Mouse (Mus musculus): ENCODE measurements around the gene Use1.
A peak's percentile ranks its signal among the peaks of the same experiment; 100 is the strongest.
"Not testable (repeated sequence)": the region's sequence is repeated elsewhere in the genome, so short reads cannot be mapped to it uniquely, and the experiment has no call there.

The Use1 gene

GRCm38 (mm10) chr8:71366771-71367528 is at the start of gene Use1:
Gene Use1, plus strand, starts transcription at chr8:71366848.
- DNase-seq = peak; percentile 95

- DNase-seq = not testable (repeated sequence)
Observed at GRCm38 (mm10) chr8:71318610-71319009, 48.0 kb upstream of the Use1 start.

DNA sequence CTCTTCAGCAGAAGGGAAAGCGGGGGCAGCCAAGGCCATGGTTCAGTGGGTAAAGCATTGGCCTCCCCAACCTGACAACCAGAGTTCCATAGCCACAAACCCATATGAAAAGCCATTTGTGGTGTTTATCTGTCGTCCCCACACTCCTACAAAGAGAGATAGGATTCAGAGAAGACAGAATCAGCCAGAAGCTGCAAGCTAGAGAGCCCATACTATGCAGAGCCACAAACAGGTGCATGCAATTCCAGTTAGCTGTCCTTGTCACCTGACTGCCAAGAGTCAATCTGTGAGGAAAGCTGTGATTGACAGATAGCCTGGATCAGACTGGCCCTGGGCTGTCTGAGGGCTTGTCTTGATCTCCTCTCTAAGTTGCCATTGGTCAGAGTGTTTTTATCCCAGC is 46.9 kb upstream of the Use1 start:
- not testable (repeated sequence) for DNase-seq

- DNase-seq = no peak
Observed at GRCm38 (mm10) chr8:71322939-71323338, 43.7 kb upstream of the Use1 start.

DNA sequence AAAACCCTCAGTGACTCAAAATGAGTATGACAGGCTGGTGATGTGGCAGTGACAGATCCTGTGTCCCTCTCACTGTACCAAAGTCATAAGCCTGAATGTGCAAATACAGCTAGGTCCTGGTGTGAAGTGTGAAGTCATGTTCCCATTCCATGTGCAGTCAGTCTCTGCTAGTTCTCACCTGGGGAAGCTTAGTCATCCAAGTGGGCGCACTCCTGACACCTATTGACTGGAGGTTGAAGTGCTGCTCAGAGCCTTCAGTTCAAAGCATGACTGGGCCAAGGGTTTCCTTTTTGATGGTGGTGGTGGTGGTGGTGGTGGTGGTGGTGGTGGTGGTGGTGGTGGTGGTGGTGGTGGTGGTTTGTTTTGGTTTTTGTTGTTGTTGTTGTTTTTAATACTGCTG is 41.8 kb upstream of the Use1 start:
- DNase-seq = no peak

DNA sequence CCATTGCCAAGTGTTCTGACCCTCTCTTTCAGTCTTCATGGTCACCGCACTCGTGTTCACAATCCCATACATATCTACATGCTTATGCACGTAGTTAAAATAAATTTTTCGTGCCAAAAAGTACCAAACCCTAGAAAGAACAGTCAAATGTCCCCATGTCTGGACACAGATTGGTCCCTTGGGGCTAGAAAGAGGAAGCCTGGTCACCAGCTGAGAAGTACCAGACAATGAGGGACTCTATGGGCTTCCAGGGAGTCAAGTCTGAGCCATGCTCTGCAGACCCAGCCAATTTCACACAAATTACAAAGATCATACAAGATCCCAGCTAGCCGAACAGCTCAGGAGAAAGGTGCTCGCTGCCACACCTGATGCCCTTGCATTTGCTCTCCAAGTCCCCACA is 28.8 kb upstream of the Use1 start:
- not testable (repeated sequence) for DNase-seq

- DNase-seq = no peak
Observed at GRCm38 (mm10) chr8:71340625-71341024, 26.0 kb upstream of the Use1 start.

GRCm38 (mm10) chr8:71346581-71346980 is 20.1 kb upstream of the Use1 start:
- DNase-seq = no peak

DNA sequence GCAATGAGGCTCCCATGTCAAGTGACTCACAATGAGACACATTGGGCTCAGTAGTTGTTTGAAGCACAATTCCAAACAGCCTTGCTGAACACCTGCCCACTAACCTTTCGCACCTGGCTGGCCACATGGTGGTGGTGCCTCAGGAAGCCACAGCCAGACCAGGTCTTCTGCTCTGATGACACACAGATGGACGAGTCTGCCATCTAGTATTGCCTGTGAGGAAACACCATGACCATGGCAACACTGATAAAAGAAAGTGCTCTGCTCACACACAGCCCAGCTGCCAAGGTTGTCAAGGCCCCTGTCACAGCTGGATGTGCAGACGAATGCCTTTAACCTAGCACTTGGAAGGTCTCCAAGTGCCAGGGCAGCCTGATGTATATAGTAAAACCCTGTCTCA is 15.5 kb upstream of the Use1 start:
- DNase-seq = no peak

- no peak for DNase-seq
Observed at GRCm38 (mm10) chr8:71351520-71351919, 15.1 kb upstream of the Use1 start.

DNA sequence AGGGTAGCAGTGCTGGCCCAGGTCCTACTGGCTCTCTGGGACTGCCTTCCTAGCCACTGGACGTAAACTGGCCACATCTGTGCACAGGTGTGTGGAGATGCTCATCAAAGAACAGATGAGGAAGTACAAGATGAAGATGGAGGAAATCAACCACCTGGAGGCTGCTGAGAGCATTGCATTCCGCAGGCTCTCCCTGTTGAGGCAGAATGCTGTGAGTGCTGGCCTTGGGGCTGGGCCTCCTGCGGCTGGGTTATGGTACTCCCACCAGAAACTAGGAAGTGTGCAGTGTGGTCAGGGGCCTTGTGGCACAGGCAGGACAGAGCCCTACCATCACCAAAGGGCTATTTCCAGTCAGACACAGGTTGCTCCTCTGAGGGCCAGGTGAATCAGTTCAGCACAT is 8.6 kb upstream of the Use1 start:
- no peak for DNase-seq

GRCm38 (mm10) chr8:71367529-71368176 is 1.0 kb downstream of the Use1 start:
- DNase-seq = no peak

DNA sequence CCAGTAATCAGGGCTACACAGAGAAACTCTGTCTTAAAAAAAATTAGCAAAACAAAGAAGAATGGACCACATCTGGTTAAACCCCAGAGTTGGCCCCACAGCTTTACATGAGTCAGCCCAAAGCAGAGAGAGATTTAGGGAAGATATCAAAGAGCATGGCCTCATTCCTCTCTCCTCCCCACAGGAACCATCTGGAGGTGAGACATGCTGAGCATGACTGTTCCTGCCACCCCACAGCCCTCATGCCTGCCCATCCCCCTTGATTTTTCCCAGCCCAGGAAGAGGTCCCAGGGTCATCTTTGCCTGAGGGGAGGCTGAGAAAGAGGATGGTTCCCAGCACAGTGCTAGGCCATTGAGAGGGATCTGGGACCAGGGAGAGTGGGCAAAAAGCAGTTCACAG is 1.7 kb downstream of the Use1 start:
- DNase-seq = no peak

DNA sequence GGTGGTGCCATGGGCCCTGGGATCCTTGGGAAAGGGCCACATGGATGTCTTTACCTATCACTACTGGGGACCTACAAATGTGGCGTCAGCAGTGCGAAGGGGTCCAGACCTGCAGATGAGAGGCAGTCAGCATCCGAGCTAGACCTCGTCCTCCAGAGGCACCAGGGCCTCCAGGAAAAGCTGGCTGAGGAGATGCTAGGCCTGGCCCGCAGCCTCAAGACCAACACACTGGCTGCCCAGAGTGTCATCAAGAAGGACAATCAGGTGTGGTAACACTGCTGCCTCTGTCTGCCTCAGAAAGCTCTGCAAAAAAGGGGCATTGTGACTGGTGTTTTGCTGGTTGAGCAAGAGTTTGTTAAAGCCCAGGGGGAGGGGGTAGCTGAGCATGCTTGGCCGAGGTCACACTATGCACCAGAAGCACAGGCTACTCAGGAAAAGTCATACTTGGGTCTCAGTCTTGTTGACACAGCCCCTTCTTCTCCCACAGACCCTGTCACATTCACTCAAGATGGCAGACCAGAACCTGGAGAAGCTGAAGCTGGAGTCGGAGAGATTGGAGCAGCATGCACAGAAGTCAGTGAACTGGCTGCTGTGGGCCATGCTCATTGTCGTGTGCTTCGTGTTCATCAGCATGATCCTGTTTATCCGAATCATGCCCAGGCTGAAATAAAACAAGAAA is 2.5 kb downstream of the Use1 start:
- DNase-seq = peak; percentile 51

- peak; percentile 55 for DNase-seq
Observed at GRCm38 (mm10) chr8:71370711-71371235, 4.1 kb downstream of the Use1 start.

GRCm38 (mm10) chr8:71371236-71371848 is 4.7 kb downstream of the Use1 start, which contains the start of gene Ocel1:
Gene Ocel1, plus strand, starts transcription at chr8:71371298.
- peak; percentile 98 for DNase-seq

DNA sequence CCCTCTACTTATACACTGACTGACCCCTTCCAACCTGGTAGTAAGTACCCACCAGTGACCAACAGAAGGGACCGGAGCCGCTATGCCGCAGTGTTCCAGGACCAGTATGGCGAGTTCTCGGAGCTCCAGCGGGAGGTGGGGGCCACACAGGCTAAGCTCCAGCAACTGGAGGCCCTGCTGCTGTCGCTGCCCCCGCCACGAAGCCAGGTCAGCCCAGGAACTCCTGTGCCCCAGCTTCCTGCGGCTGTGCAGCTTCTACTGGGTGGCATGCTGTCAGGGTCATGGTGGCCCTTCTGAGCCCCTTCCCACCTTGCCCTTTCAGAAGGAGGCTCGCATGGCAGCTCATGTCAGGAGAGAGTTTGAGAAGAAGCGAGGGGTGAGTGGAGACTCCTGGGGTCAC is 5.8 kb downstream of the Use1 start:
- peak; percentile 69 for DNase-seq

DNA sequence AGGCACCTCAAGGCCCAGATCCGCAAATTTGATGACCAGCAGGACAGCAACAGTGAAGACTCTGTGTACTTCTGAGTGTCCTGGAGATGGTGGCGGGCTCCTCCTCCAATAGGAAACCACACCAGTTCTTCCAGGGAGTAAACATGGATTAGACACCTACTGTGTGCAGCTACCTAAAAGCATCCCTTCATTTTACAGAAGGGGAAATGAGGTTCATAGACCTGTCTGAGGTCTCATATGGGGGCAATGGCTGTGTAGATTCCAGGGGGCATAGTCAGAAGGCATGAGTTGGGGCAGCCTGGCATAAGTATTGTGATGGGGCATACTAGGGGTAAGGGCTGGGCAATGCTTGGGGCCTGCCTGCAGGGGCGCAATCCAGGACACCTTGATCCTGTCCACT is 6.4 kb downstream of the Use1 start:
- DNase-seq = peak; percentile 43

- DNase-seq = peak; percentile 64
Observed at GRCm38 (mm10) chr8:71374616-71375206, 8.1 kb downstream of the Use1 start.

- peak; percentile 93 for DNase-seq
Observed at GRCm38 (mm10) chr8:71375581-71376422, 9.2 kb downstream of the Use1 start.

GRCm38 (mm10) chr8:71376423-71377030 is 9.9 kb downstream of the Use1 start:
- DNase-seq = peak; percentile 65
